In the genomic region with DNA sequence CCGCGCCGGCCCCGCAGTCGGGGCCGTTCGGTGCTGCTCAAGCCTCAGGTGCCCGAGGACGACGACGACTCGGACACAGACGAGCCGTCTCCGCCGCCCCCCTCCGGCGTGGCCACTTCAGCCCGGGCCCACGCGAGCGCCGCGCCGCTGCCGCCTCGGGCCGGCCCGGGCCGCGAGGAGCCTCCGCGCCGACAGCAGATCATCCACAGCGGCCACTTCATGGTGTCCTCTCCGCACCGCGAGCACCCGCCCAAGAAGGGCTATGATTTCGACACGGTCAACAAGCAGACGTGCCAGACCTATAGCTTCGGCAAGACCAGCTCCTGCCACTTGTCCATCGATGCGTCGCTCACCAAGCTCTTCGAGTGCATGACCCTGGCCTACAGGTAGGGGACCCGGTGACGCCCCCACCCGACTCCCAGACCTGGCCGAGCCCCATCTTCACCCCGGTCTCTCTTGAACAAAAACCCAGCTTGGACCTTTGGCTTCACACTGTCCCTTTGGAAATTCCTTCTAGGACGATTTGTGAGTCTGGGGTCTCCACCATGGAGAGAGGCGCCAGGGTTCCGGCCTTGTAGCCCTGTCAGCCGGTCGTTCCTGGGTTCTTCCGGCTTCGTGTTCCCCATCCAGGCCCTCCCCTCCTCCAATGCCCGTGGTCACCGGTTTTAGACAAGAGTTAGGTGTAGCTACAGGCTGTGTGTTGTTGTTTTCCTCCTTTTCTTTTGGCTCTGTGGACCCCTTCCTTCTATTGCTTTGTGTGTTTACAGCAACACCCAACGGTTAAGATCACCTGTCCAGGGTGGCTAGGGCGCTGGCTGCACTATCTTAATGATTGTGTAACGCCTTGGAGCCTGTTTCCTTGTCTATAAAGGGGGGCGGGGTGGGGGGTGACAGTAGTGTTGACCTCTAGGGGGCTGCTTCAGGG, we compare ENCODE assay signal across 8 mouse cellular contexts. TPM values are rescaled to one million over a fixed set of nuclear protein-coding genes. Genes with fewer than 3 reads are reported as not detected.
DNase-seq lines count a peak whose midpoint lies in the region; ATAC-seq and TF ChIP-seq lines count a peak whose summit lies in the region.

No protein-coding gene starts in this region.

- peak overlapping the region; percentile 82 for H3K27ac ChIP-seq in kidney, embryonic 16.5 days (ENCODE audit: low read length)
- peak overlapping the region; percentile 72 for H3K27ac ChIP-seq in forebrain, embryonic 13.5 days
- peak overlapping the region; percentile 74 for H3K27ac ChIP-seq in intestine, postnatal 0 days (ENCODE audit: low read depth, low read length)
- peak overlapping the region; percentile 88 for H3K27ac ChIP-seq in midbrain, embryonic 10.5 days (replicated peaks)

- TF ChIP-seq CTCF in Patski (IDR thresholded peaks at IDR 0.05): no peak
- TF ChIP-seq CTCF in intestine, postnatal 0 days (IDR thresholded peaks at IDR 0.05; ENCODE audit: low read depth): peak; percentile 30; the same call in 1 of the 2 replicates

- H3K36me3 ChIP-seq in kidney, embryonic 16.5 days (ENCODE audit: insufficient read depth, low read length): no peaks in the 10 kb centered on the region
- H3K36me3 ChIP-seq in forebrain, embryonic 13.5 days (ENCODE audit: poor library complexity, severe bottlenecking): 0 out of 2 replicates have a peak, but pooled peaks cover 6% of the 10 kb centered on the region
- no peaks in the 10 kb centered on the region for H3K36me3 ChIP-seq in intestine, postnatal 0 days (ENCODE audit: control insufficient read depth, insufficient read depth)
- H3K36me3 ChIP-seq in midbrain, embryonic 10.5 days: no peaks in the 10 kb centered on the region

- WGBS in kidney, embryonic 16.5 days: under 1% methylated on average over 65 of the region's 65 CpGs
- under 1% methylated on average over 64 of the region's 65 CpGs for WGBS in forebrain, embryonic 13.5 days
- WGBS in intestine, postnatal 0 days: under 1% methylated on average over 65 of the region's 65 CpGs
- WGBS in midbrain, embryonic 10.5 days: under 1% methylated on average over 64 of the region's 65 CpGs

- CTCF ChIA-PET in Patski (lab: Charles Lee): interaction anchor here (0.6 to 1.3 kb wide), 5 partner anchors 18 to 46 kb away, joined by 3 to 8 read pairs (median 3); no protein-coding TSS in a partner anchor

- no peaks in the 10 kb centered on the region for H3K27me3 ChIP-seq in kidney, embryonic 16.5 days (ENCODE audit: insufficient read depth, low read length)
- no peaks in the 10 kb centered on the region for H3K27me3 ChIP-seq in Patski
- no peaks in the 10 kb centered on the region for H3K27me3 ChIP-seq in forebrain, embryonic 13.5 days
- no peaks in the 10 kb centered on the region for H3K27me3 ChIP-seq in intestine, postnatal 0 days (replicated peaks; ENCODE audit: control insufficient read depth, insufficient read depth, low read length)
- 0 out of 2 replicates have a peak, but pooled peaks cover 4% of the 10 kb centered on the region for H3K27me3 ChIP-seq in midbrain, embryonic 10.5 days (ENCODE audit: low read depth, poor library complexity, severe bottlenecking)

- POLR2A ChIA-PET in Patski (lab: Charles Lee): interaction anchor here (0.6 to 1.0 kb wide), 4 partner anchors 8 to 55 kb away, joined by 3 to 4 read pairs (median 3); no protein-coding TSS in a partner anchor

- H3K4me1 ChIP-seq in kidney, embryonic 16.5 days (ENCODE audit: insufficient read depth, low read length): peaks cover 43% of the 10 kb centered on the region
- peaks cover 45% of the 10 kb centered on the region for H3K4me1 ChIP-seq in forebrain, embryonic 13.5 days
- peaks cover 9% of the 10 kb centered on the region; the same call in 1 of the 2 replicates for H3K4me1 ChIP-seq in intestine, postnatal 0 days (replicated peaks; ENCODE audit: control insufficient read depth, insufficient read depth, low read length)
- H3K4me1 ChIP-seq in midbrain, embryonic 10.5 days: peaks cover 58% of the 10 kb centered on the region

- H3K9me3 ChIP-seq in kidney, embryonic 16.5 days (ENCODE audit: low read length): no peaks in the 10 kb centered on the region
- H3K9me3 ChIP-seq in forebrain, embryonic 13.5 days (replicated peaks): no peaks in the 10 kb centered on the region
- H3K9me3 ChIP-seq in intestine, postnatal 0 days (ENCODE audit: control insufficient read depth): no peaks in the 10 kb centered on the region
- H3K9me3 ChIP-seq in midbrain, embryonic 10.5 days (replicated peaks): no peaks in the 10 kb centered on the region

- in situ Hi-C loops in Patski (cut with MboI; ENCODE audit: low pct_unique_long_range_greater_than_20kb): no loop called here

- H3K4me2 ChIP-seq in kidney, embryonic 16.5 days (replicated peaks; ENCODE audit: low read depth, low read length): peak overlapping the region; percentile 79
- peak overlapping the region; percentile 93 for H3K4me2 ChIP-seq in forebrain, embryonic 13.5 days
- H3K4me2 ChIP-seq in intestine, postnatal 0 days (replicated peaks; ENCODE audit: low read depth): peak overlapping the region; percentile 84

- no peak for DNase-seq in kidney, adult 18-20 months
- no peak for DNase-seq in Patski (ENCODE audit: low read depth, low spot score)
- DNase-seq in midbrain, embryonic 10.5 days (ENCODE audit: low spot score): no peak
- DNase-seq in thymus, postnatal 0 days (ENCODE audit: low spot score): peak; percentile 40
- no peak for DNase-seq in frontal cortex, postnatal 14 days (ENCODE audit: low spot score in 2 of 2)

- ATAC-seq in kidney, embryonic 16.5 days (ENCODE audit: low FRiP score, low TSS enrichment): peak; percentile 21
- peak; percentile 18 for ATAC-seq in Patski
- ATAC-seq in forebrain, embryonic 13.5 days: peak; percentile 41
- peak; percentile 16 for ATAC-seq in intestine, postnatal 0 days

- H3K9ac ChIP-seq in kidney, embryonic 16.5 days (replicated peaks; ENCODE audit: low read length): peak overlapping the region; percentile 81
- peak overlapping the region; percentile 95 for H3K9ac ChIP-seq in forebrain, embryonic 13.5 days
- peak overlapping the region; percentile 84 for H3K9ac ChIP-seq in intestine, postnatal 0 days (ENCODE audit: low read depth, low read length)

- peak overlapping the region; percentile 89 for H3K4me3 ChIP-seq in kidney, embryonic 16.5 days (ENCODE audit: low read length)
- H3K4me3 ChIP-seq in forebrain, embryonic 13.5 days: peak overlapping the region; percentile 93
- peak overlapping the region; percentile 95 for H3K4me3 ChIP-seq in intestine, postnatal 0 days (ENCODE audit: low read depth, low read length)
- H3K4me3 ChIP-seq in midbrain, embryonic 10.5 days: peak overlapping the region; percentile 89

RNA-seq across cellular contexts. Expression of gene Mlxip, which starts 0.6 kb away (rescaled TPM):
- 17.4 and 21.1 TPM in 2 replicates for polyA plus RNA-seq in kidney, embryonic 16.5 days (2015; fragmentation: Nextera tagmentation; extraction: Ambion mirVana)
- polyA plus RNA-seq in Patski (2021): 20.1 TPM
- 14.0 and 15.0 TPM in 2 replicates for polyA plus RNA-seq in forebrain, embryonic 13.5 days (2015; fragmentation: Nextera tagmentation; extraction: Ambion mirVana)
- 17.8 and 18.4 TPM in 2 replicates for polyA plus RNA-seq in intestine, postnatal 0 days (2015; fragmentation: Nextera tagmentation; extraction: Ambion mirVana)
- polyA plus RNA-seq in midbrain, embryonic 10.5 days (2016; fragmentation: Nextera tagmentation; extraction: Ambion mirVana): 16.0 and 16.7 TPM in 2 replicates
- polyA plus RNA-seq in thymus, postnatal 0 days (2015; fragmentation: Nextera tagmentation; extraction: Ambion mirVana): 7.3 and 8.2 TPM in 2 replicates

RNA-seq across cellular contexts. Expression of gene Bcl7a, which starts 51.6 kb away (rescaled TPM):
- 40.0 and 47.9 TPM in 2 replicates for polyA plus RNA-seq in kidney, embryonic 16.5 days (2015; fragmentation: Nextera tagmentation; extraction: Ambion mirVana)
- polyA plus RNA-seq in Patski (2021): 19.3 TPM
- polyA plus RNA-seq in forebrain, embryonic 13.5 days (2015; fragmentation: Nextera tagmentation; extraction: Ambion mirVana): 66.4 and 75.0 TPM in 2 replicates
- 4.2 and 4.7 TPM in 2 replicates for polyA plus RNA-seq in intestine, postnatal 0 days (2015; fragmentation: Nextera tagmentation; extraction: Ambion mirVana)
- polyA plus RNA-seq in midbrain, embryonic 10.5 days (2016; fragmentation: Nextera tagmentation; extraction: Ambion mirVana): 35.3 and 44.6 TPM in 2 replicates
- polyA plus RNA-seq in thymus, postnatal 0 days (2015; fragmentation: Nextera tagmentation; extraction: Ambion mirVana): 17.6 and 21.5 TPM in 2 replicates
